Mouse (Mus musculus): ENCODE results near the gene Stra6.

Stra6 gene

GRCm38 (mm10) chr9:58063531-58063930 lies at the start of gene Stra6:
Gene Stra6 (plus strand): TSS chr9:58063788.
- in situ Hi-C loops (cut with MboI; ENCODE audit: low sequenced_read_pairs) = no loop called here

DNA sequence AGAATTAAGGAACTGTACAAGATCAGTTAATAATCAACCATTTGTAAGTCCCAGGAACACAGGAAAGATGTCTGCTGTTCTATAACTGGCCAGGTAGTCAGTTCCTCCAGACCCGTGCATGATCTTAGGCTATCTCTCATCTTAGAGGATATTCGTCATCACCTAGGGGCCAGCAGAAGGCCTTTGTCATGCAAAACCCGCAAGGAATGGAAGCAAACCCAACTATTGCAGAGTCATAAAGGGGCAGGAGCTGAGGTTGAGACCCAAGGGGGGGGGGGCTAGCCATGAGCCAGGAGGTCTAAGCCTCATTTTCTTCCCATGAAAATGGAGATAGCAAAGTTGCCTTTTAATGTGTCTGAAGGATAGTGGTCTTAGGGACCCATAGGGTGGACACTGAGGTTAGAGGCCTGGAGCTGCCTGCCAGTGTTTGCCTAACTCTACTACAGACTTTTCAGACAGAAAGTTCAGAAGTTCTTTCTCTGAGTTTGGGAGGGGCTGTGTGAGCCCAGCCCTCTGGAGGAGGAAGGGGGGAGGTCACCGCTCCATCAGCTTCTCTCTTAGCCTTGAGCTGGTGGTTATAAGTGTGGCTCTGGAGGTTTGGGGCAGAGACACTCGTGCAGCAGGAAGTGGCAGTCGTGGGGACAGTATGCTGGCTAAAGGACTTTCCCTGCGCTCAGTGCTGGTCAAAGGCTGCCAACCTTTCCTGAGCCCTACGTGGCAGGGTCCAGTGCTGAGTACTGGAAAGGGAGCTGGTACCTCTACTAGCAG lies 49.0 kb upstream of the Stra6 start:
- in situ Hi-C loops (cut with MboI; ENCODE audit: low sequenced_read_pairs) = no loop called here

GRCm38 (mm10) chr9:58015856-58016255 lies 47.7 kb upstream of the Stra6 start:
- in situ Hi-C loops (cut with MboI; ENCODE audit: low sequenced_read_pairs) = no loop called here

DNA sequence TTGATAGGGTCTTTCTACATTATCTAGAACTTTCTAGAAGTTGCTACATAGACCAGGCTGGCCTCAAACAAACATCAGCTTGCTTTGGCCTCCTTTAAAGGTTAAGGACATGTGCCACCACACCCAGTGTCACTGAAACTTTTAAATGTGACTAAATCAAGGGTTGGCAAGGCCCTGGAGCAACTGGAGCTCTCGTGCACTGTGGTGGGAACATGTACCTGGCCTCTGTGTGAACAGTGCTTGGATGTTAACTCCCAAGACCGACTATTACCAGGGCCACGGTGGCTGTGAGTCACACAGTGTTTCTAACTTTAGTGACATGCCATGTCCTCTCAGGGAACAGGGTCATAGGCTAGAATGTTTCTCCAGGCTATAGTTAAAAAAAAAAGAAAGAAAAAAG lies 46.6 kb upstream of the Stra6 start:
- in situ Hi-C loops (cut with MboI; ENCODE audit: low sequenced_read_pairs) = no loop called here

DNA sequence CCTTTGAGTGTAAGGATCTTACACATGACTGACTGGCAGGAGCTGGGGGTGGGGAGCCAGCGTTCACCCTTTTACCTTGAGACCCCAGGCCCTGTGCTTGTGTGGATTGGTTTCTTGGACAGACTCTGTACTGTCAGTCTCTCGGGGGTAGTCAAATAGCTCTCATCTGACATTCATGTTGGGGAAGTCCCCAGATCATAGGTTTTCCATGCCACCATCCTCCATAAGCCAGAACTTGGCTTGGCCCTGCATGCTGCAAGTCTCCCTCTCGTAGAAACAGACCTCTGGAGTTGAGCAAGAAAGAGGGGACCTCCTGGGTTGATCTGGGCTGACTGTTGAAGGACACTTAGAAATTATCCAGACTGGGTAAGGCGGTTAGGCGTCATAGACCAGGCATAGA lies 45.2 kb upstream of the Stra6 start:
- in situ Hi-C loops (cut with MboI; ENCODE audit: low sequenced_read_pairs) = no loop called here

DNA sequence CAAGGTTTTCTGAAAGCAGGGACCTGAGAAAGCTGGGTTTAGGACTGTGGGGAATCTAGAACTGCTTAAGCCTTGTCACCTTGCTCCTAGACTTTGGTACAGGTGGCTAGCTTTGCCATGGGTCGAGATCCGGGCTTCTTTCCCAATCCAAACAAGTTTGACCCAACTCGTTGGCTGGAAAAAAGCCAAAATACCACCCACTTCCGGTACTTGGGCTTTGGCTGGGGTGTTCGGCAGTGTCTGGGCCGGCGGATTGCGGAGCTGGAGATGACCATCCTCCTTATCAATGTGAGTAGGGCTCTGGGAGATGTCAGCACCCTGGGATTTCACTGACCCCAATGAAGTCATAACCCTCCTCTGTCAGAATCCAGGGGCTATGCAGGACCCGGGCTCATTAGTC lies 37.6 kb upstream of the Stra6 start:
- in situ Hi-C loops (cut with MboI; ENCODE audit: low sequenced_read_pairs) = no loop called here

- in situ Hi-C loops (cut with MboI; ENCODE audit: low sequenced_read_pairs) = no loop called here
Observed at GRCm38 (mm10) chr9:58027426-58028180, 36.0 kb upstream of the Stra6 start.

GRCm38 (mm10) chr9:58028841-58029240 lies 34.7 kb upstream of the Stra6 start:
- in situ Hi-C loops (cut with MboI; ENCODE audit: low sequenced_read_pairs) = no loop called here

GRCm38 (mm10) chr9:58029635-58030034 lies 34.0 kb upstream of the Stra6 start:
- in situ Hi-C loops (cut with MboI; ENCODE audit: low sequenced_read_pairs) = no loop called here

DNA sequence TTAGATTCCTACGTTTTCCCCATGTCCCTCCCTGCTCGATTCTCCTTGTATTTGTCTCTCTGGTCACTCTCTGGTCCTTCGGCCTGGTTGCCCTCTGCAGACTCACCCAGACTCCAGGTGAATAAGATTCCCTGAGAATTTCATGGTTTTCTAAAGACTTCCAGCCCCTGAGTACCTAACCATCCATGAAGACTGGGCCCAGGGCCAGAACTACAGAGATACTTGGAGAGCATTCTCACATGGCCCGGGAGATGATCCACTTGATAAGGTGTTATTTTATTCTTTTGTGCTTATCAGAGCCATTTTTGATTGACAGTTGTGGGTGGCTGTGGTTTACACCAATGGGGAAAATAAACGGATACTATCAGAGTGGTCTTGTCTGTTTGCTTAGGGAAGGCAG lies 31.7 kb upstream of the Stra6 start:
- in situ Hi-C loops (cut with MboI; ENCODE audit: low sequenced_read_pairs) = no loop called here

DNA sequence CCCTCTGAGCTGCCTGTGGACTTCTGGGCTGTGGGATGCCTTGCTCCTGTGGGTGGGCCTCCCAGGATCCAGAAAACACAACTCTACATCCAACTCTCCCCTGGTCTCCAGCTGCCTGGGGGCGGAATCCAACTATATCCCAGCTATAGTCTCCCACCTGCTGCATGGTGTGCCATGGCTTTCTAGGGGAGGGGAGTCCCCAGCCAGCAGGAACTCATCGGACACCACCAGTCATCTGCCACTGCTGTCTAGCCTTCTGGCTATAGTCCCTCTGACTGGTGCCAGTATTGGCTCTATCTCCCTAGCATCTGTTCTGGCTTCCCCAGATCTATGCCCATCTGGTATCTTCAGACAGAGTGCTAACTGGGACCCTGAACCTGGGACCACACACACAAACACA lies 28.1 kb upstream of the Stra6 start:
- in situ Hi-C loops (cut with MboI; ENCODE audit: low sequenced_read_pairs) = no loop called here

GRCm38 (mm10) chr9:58035951-58036698 lies 27.5 kb upstream of the Stra6 start:
- in situ Hi-C loops (cut with MboI; ENCODE audit: low sequenced_read_pairs) = no loop called here

- in situ Hi-C loops (cut with MboI; ENCODE audit: low sequenced_read_pairs) = no loop called here
Observed at GRCm38 (mm10) chr9:58036961-58037360, 26.6 kb upstream of the Stra6 start.

DNA sequence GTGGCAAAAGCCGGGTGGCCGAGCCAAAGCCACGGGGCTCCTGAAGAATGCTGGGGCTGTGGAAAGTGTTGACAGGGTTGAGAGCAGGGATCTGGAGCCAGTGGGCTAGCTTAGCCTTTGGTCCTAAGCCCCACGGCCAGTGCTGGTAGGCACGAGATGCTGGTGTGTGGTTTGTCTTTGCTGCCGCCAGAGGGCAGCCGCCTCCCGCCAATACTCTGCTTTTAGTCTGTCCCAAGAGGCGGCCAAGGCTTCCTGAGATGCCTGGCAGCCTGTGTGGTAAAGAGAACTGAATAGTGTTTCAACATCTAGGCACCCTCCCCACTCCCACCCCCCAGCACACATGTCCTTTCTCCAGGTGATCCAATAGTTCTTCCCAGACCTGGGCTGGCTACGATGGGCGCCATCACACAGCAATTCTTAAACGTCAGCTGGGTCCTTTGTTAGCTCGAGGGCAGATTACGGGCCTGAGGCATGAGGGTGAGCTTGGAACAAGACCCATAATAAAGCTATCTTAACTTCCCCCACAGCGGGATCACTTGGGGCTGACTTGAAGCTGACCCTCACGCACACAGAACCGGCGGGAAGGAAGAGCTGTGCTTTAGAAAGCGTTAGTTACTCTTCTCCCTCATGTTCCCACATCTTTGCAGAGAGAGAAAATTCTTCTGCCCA lies 25.0 kb upstream of the Stra6 start:
- in situ Hi-C loops (cut with MboI; ENCODE audit: low sequenced_read_pairs) = no loop called here

DNA sequence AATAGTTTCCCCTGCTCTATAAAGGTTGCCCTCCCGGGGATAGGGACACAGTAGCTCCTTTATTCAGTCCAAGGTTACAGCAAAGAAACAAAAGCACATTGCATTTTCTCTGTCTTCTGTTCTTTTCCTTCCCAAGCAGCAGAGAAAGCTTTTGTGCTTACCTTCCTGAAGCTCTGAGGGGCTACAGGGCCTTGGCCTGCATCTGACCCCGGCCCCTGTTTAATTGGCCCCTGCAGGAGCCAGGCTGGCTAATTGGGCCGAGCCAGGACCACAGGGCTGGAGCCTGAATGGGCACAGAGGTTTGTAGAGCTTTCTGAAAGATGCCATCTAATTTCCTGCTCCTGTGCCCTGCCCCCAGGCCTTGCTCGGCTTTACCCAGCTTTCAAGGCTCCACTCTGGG lies 22.6 kb upstream of the Stra6 start:
- in situ Hi-C loops (cut with MboI; ENCODE audit: low sequenced_read_pairs) = no loop called here

GRCm38 (mm10) chr9:58042391-58042790 lies 21.2 kb upstream of the Stra6 start:
- in situ Hi-C loops (cut with MboI; ENCODE audit: low sequenced_read_pairs) = no loop called here

- in situ Hi-C loops (cut with MboI; ENCODE audit: low sequenced_read_pairs) = no loop called here
Observed at GRCm38 (mm10) chr9:58043496-58044017, 20.0 kb upstream of the Stra6 start.

DNA sequence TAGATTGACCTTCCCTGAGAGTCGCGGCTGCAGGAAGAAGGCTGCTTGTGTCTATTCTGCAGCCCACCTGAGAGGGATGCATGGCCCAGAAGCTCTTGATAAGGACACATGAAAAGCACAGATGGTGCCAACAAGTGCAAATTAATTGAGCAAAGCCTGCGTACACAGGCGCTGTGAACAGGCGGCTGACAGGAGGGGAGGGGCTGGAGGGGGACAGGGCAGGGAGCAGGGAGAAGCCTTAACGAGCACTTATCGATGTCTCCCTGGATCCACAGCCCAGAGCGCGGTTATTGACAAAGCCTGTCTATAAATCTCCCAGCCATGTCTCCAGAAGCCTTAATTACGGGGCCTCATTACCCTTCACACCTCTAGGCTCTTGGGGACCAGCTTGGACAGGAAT lies 18.8 kb upstream of the Stra6 start:
- in situ Hi-C loops (cut with MboI; ENCODE audit: low sequenced_read_pairs) = no loop called here

DNA sequence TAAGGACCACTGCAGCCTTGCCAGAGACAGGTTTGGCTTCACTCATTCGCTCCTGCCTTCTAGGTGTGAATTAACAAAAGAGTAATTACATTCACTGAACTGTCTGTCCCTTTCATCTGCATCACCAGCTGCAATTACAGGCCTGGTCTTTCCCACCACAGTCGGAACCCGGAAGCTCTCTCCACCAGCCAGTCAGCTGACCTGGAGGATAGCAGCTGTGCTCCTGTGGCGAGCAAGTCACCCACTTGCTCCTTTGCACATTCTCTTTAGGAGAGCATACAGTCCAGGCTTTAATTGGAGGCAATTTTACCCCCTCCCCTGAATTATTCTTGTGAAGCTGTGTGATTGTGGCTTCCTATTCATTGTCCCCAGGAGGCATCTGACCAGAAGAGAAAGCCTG lies 17.9 kb upstream of the Stra6 start:
- in situ Hi-C loops (cut with MboI; ENCODE audit: low sequenced_read_pairs) = no loop called here

DNA sequence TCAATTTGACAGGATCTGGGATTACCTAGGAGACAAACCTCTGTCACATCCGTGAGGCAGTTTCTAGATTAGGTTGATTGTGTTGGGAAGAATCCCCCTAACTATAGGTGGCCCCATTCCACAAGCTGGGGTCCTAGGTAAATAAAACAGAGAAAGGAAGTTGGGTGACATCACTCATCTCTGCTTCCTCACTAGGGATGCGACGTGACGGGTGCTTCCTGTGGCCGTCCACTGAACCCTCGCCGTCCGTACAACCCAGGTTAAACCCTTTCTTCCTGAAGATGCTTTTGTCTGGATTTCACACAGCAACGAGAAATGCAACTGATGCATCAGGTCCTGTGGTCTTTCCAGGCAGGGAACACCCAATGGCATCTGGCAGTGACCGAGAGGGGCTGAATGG lies 16.5 kb upstream of the Stra6 start:
- in situ Hi-C loops (cut with MboI; ENCODE audit: low sequenced_read_pairs) = no loop called here

DNA sequence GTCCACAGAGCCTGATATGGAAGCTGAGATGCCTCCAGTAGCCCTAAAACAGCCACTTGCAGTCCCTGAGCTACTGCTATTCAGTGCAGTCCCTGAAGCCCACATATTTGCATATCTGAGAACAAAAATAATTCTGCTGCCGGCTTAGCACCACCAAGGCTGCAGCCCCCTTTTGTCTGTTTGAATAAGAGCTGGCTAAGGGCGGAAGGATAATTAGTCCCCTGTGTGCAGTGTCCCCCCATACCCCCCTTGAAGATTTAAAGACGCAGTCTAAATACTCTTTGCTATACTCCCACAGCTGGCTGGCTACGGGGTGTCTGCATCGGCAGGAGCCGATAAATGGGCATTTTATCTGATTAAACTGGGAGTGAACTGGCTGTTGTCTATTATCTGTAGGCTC lies 15.0 kb upstream of the Stra6 start:
- in situ Hi-C loops (cut with MboI; ENCODE audit: low sequenced_read_pairs) = no loop called here

Data from CH12F3 (cell line).